Mouse (Mus musculus): ENCODE measurements at regions not wholly inside any gene's neighbourhood (a gene's known extent, or its start where the extent isn't known, plus 50 kb on each side); places are given as distances from the start of the nearest gene placed in this dataset.

DNA sequence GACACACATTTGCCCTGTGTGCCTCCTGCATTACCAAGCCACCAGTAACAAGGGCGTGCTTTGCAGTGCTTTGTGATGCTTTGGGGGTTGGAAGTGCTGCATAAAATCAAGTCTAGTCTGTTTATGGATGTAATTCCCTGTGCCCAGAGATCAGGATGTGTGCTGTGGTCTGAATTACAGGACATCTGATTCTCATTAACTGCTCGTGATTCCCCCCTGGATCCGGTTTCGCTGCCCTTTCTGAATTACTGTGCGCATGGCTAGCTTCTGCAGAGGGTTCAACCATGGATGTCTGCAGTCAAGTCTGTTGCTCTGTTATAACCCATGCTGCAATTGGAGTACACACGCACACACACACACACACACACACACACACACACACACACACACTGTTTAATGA lies 52.5 kb upstream of the Magi1 start:
- DNase-seq (ENCODE audit: low spot score in 2 of 2), result no peak
